Mouse (Mus musculus) kidney, adult 2 months (tissue): ENCODE measurements around the gene Ldlrap1. TPM values are rescaled to one million over a fixed set of nuclear protein-coding genes. Genes with fewer than 3 reads are reported as not detected.

Experiments used
- DNase-seq: peaks from one replicate; pipeline ENCODE4 v3.0.0; 2021
- H3K27ac ChIP-seq: fragments of 200-500 bp; 2 replicates; pipeline ENCODE4 v1.5.1; 2012; ENCODE audit warnings: low read depth, low read length, control low read depth, inconsistent platforms; ENCODE audit not compliant: insufficient read depth
- H3K27me3 ChIP-seq: fragments of 200-500 bp; replicated peaks from 2 replicates; pipeline ENCODE4 v1.6.1; 2012; ENCODE audit warnings: mild to moderate bottlenecking, moderate library complexity, low read length, inconsistent platforms; ENCODE audit not compliant: control insufficient read depth, insufficient read depth
- H3K36me3 ChIP-seq: fragments of 200-500 bp; 2 replicates; pipeline ENCODE4 v1.6.1; 2012; ENCODE audit warnings: mild to moderate bottlenecking, moderate library complexity, low read length, inconsistent platforms; ENCODE audit not compliant: control insufficient read depth, insufficient read depth
- H3K4me1 ChIP-seq: fragments of 200-500 bp; 2 replicates; pipeline ENCODE4 v1.6.1; 2011; ENCODE audit warnings: low read length; ENCODE audit not compliant: control insufficient read depth, insufficient read depth
- H3K4me3 ChIP-seq: fragments of 200-500 bp; 2 replicates; pipeline ENCODE4 v1.5.1; 2011; ENCODE audit warnings: mild to moderate bottlenecking, low read depth, low read length, control low read depth; ENCODE audit not compliant: insufficient read depth
- CTCF ChIP-seq: fragments of 200-500 bp; conservative IDR thresholded peaks from 2 replicates; pipeline ENCODE4 v1.5.1; 2011; ENCODE audit warnings: low read depth, mild to moderate bottlenecking, control low read depth, low read length, moderate library complexity, mixed read lengths; ENCODE audit not compliant: insufficient read depth, insufficient read length
- POLR2A ChIP-seq: fragments of 200-500 bp; IDR thresholded peaks from one replicate; pipeline ENCODE4 v1.6.1; 2011; ENCODE audit warnings: low read depth, low read length, control low read depth
- WGBS: fragments of 180-500 bp; shearing (Covaris S2); methylation state at CpG from one replicate; pipeline ENCODE4 v1.1.7; 2018; 5-methylcytosine and 5-hydroxymethylcytosine counted together
- polyA plus RNA-seq: library from polyadenylated mRNA; depleted of rRNA; stranded (reverse); fragments of >200 nt; gene quantifications from 2 replicates; pipeline ENCODE4 v1.2.3, GENCODE M21; 2012

The Ldlrap1 gene
- polyA plus RNA-seq, 1 experiment, result 22.0 TPM

- TF ChIP-seq CTCF (no peak), POLR2A (no peak)
- Histone ChIP-seq H3K36me3 (no peaks in the 10 kb centered on the region), H3K27me3 (no peaks in the 10 kb centered on the region), H3K4me1 (no peaks in the 10 kb centered on the region), H3K4me3 (no peak overlapping the region), H3K27ac (no peak overlapping the region)
- DNase-seq, result no peak
- 75% methylated on average over 6 of the region's 6 CpGs for WGBS
Observed at GRCm38 (mm10) chr4:134750825-134751224, 17.0 kb downstream of the Ldlrap1 start.

GRCm38 (mm10) chr4:134750263-134750662 is 17.6 kb downstream of the Ldlrap1 start:
- no peaks in the 10 kb centered on the region for H3K36me3 ChIP-seq
- H3K27me3 ChIP-seq, result no peaks in the 10 kb centered on the region
- H3K4me3 ChIP-seq, result no peak overlapping the region
- TF ChIP-seq CTCF (no peak), POLR2A (no peak)
- no peak overlapping the region for H3K27ac ChIP-seq
- H3K4me1 ChIP-seq, result no peaks in the 10 kb centered on the region
- WGBS, result 39% methylated on average over 5 of the region's 5 CpGs
- DNase-seq, result no peak

- WGBS, result 77% methylated on average over 21 of the region's 21 CpGs
- Histone ChIP-seq H3K4me1 (0 out of 2 replicates have a peak, but pooled peaks cover 2% of the 10 kb centered on the region), H3K4me3 (no peak overlapping the region), H3K27ac (no peak overlapping the region), H3K27me3 (no peaks in the 10 kb centered on the region), H3K36me3 (no peaks in the 10 kb centered on the region)
- DNase-seq, result no peak
- TF ChIP-seq POLR2A, result no peak
- peak; percentile 69 for TF ChIP-seq CTCF
Observed at GRCm38 (mm10) chr4:134749301-134750030, 18.4 kb downstream of the Ldlrap1 start.

GRCm38 (mm10) chr4:134745900-134746661 is 21.7 kb downstream of the Ldlrap1 start:
- peak; percentile 39 for TF ChIP-seq CTCF
- TF ChIP-seq POLR2A, result no peak
- H3K4me3 ChIP-seq, result no peak overlapping the region
- no peak overlapping the region for H3K27ac ChIP-seq
- 88% methylated on average over 16 of the region's 16 CpGs for WGBS
- no peaks in the 10 kb centered on the region for H3K36me3 ChIP-seq
- no peaks in the 10 kb centered on the region for H3K27me3 ChIP-seq
- H3K4me1 ChIP-seq, result 0 out of 2 replicates have a peak, but pooled peaks cover 2% of the 10 kb centered on the region
- DNase-seq, result no peak

GRCm38 (mm10) chr4:134743881-134744633 is 23.8 kb downstream of the Ldlrap1 start:
- Histone ChIP-seq H3K27ac (no peak overlapping the region), H3K4me3 (no peak overlapping the region), H3K4me1 (0 out of 2 replicates have a peak, but pooled peaks cover 2% of the 10 kb centered on the region), H3K27me3 (no peaks in the 10 kb centered on the region), H3K36me3 (no peaks in the 10 kb centered on the region)
- TF ChIP-seq POLR2A (no peak), CTCF (no peak)
- DNase-seq, result no peak
- WGBS, result 55% methylated on average over 16 of the region's 16 CpGs

- no peak overlapping the region for H3K27ac ChIP-seq
- H3K36me3 ChIP-seq, result no peaks in the 10 kb centered on the region
- H3K27me3 ChIP-seq, result no peaks in the 10 kb centered on the region
- no peak overlapping the region for H3K4me3 ChIP-seq
- 78% methylated on average over 8 of the region's 8 CpGs for WGBS
- peak; percentile 48 for DNase-seq
- TF ChIP-seq CTCF (no peak), POLR2A (no peak)
- H3K4me1 ChIP-seq, result 0 out of 2 replicates have a peak, but pooled peaks cover 2% of the 10 kb centered on the region
Observed at GRCm38 (mm10) chr4:134741949-134742348, 25.9 kb downstream of the Ldlrap1 start.

GRCm38 (mm10) chr4:134740186-134740585 is 27.6 kb downstream of the Ldlrap1 start:
- Histone ChIP-seq H3K27ac (no peak overlapping the region), H3K4me1 (0 out of 2 replicates have a peak, but pooled peaks cover 2% of the 10 kb centered on the region), H3K27me3 (no peaks in the 10 kb centered on the region), H3K36me3 (no peaks in the 10 kb centered on the region), H3K4me3 (no peak overlapping the region)
- WGBS, result 98% methylated on average over 4 of the region's 4 CpGs
- no peak for DNase-seq
- no peak for TF ChIP-seq POLR2A
- TF ChIP-seq CTCF, result no peak
